Mouse (Mus musculus) heart, embryonic 10.5 days (tissue): ENCODE data around the gene Bcl9. TPM values are rescaled to one million over a fixed set of nuclear protein-coding genes. Genes with fewer than 3 reads are reported as not detected.

Experiments
- DNase-seq: peaks from one replicate; pipeline ENCODE4 v3.0.0-alpha.2; 2017; ENCODE audit warnings: low spot score
- H3K27ac ChIP-seq: fragments of 300-500 bp; sonication (generic); 2 replicates; pipeline ENCODE4 v1.5.1; 2016; ENCODE audit warnings: mild to moderate bottlenecking
- H3K27me3 ChIP-seq: fragments of 300-500 bp; sonication (generic); 2 replicates; pipeline ENCODE4 v1.6.1; 2016; ENCODE audit warnings: mild to moderate bottlenecking; ENCODE audit not compliant: poor library complexity, insufficient read depth, severe bottlenecking
- H3K36me3 ChIP-seq: fragments of 300-500 bp; sonication (generic); 2 replicates; pipeline ENCODE4 v1.6.1; 2016; ENCODE audit warnings: mild to moderate bottlenecking, moderate library complexity
- H3K4me1 ChIP-seq: fragments of 300-500 bp; sonication (generic); 2 replicates; pipeline ENCODE4 v1.6.1; 2016; ENCODE audit warnings: mild to moderate bottlenecking
- H3K4me3 ChIP-seq: fragments of 300-500 bp; sonication (generic); 2 replicates; pipeline ENCODE4 v1.5.1; 2016; ENCODE audit warnings: mild to moderate bottlenecking, moderate library complexity
- H3K9me3 ChIP-seq: fragments of 300-500 bp; sonication (generic); 2 replicates; pipeline ENCODE4 v1.6.1; 2016; ENCODE audit warnings: mild to moderate bottlenecking, moderate library complexity
- WGBS: fragments of 180-500 bp; shearing (Covaris S2); methylation state at CpG from one replicate; pipeline ENCODE4 v1.1.7; 2016; 5-methylcytosine and 5-hydroxymethylcytosine counted together
- polyA plus RNA-seq: library from polyadenylated mRNA; unstranded; fragments of >200 nt; fragmentation: Nextera tagmentation; extraction: Ambion mirVana; gene quantifications from 2 replicates; pipeline ENCODE4 v1.2.1, GENCODE M21; 2016

Gene Bcl9
- polyA plus RNA-seq, 1 experiment from 2014 or later: 45.9 TPM

DNA sequence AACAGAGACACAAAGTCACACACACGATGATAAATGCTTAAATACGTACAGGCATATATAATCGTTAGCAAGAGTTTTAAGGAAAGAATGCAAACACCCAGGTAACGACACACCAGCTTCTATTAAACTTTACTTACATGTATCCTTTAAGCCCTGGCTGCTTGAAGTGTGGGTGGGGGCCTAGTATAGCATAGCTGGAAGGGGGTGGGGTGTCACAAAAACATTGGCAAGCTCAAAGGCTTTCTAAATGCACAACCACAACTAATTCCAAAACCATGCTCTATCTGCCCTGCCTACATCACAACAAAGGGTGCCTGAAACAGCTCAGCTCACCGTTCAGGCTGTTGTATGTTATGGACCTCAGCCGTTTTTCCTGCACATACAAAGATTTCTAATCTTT, 57.9 kb downstream of the Bcl9 start:
- no peak for DNase-seq
- no peak overlapping the region for H3K27ac ChIP-seq
- no peak overlapping the region for H3K4me3 ChIP-seq
- no peaks in the 10 kb centered on the region for H3K36me3 ChIP-seq
- H3K4me1 ChIP-seq: peaks cover 36% of the 10 kb centered on the region
- 87% methylated on average over 6 of the region's 6 CpGs for WGBS
- no peaks in the 10 kb centered on the region for H3K9me3 ChIP-seq
- H3K27me3 ChIP-seq: no peaks in the 10 kb centered on the region

DNA sequence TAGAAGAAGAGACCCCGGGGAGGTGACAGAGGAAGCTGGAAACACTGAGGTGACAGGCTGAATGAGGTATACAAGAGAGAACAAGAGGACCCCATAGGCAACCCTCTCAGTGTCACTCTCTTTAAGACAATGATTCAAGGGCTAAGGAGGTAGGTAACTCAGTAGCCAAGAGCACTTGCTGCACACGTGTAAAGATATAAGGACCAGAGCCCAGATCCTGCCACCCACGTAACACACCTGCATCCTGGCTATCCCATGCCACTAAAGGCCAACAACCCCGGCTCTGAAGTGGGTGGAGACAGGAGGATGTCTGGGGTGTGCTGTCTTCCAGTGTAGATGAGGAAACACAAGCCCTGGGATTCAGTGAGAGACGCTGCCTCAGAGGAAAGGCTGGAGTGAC, 58.4 kb downstream of the Bcl9 start:
- Histone ChIP-seq H3K27ac (no peak overlapping the region), H3K36me3 (no peaks in the 10 kb centered on the region), H3K27me3 (no peaks in the 10 kb centered on the region), H3K4me3 (no peak overlapping the region), H3K4me1 (peaks cover 39% of the 10 kb centered on the region), H3K9me3 (no peaks in the 10 kb centered on the region)
- WGBS: 88% methylated on average over 5 of the region's 5 CpGs
- no peak for DNase-seq

DNA sequence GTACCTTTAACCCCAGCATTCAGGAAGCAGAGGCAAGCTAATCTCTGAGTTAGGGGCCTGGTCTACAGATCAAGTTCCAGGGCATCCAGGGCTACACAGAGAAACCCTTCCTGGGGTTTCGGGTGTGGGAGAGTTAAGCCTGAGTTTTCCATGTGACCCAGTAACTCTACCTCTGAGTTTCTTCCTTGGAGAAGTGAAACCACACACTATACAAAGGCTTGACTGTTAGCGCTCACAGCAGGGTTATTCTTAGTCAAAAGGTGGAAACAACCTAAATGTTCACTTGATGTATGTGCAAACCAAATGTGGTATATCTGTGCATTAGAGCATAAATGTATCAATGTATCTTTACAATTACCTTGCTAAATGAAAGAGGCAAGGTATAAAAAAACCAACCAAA, 59.2 kb downstream of the Bcl9 start:
- Histone ChIP-seq H3K27me3 (no peaks in the 10 kb centered on the region), H3K27ac (no peak overlapping the region), H3K4me1 (peaks cover 42% of the 10 kb centered on the region), H3K9me3 (no peaks in the 10 kb centered on the region), H3K4me3 (no peak overlapping the region), H3K36me3 (no peaks in the 10 kb centered on the region)
- DNase-seq: no peak
- 85% methylated on average over 2 of the region's 2 CpGs for WGBS

DNA sequence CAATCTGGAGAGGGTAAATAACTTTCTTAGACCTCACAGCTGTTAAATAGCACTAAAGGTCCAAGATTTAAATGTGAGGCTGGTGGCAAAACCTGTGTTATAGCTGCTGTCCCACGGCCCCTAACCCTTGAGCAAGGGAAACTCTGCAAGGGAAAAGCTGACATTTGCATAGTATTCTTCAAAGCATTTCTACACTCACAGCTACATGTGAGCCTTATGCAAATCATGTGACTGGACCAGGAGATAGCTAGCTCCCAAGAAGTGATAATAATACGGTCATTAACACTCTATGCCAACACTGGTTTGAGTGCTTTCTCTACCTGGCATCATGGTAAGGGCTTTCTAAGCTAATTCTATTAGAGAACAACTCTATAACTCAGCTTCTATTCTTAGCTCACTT, 60.3 kb downstream of the Bcl9 start:
- Histone ChIP-seq H3K4me1 (peaks cover 52% of the 10 kb centered on the region), H3K27ac (peak overlapping the region; percentile 52; the same call in 1 of the 2 replicates)
- whole genome bisulfite sequencing: 79% methylated on average over 2 of the region's 2 CpGs

DNA sequence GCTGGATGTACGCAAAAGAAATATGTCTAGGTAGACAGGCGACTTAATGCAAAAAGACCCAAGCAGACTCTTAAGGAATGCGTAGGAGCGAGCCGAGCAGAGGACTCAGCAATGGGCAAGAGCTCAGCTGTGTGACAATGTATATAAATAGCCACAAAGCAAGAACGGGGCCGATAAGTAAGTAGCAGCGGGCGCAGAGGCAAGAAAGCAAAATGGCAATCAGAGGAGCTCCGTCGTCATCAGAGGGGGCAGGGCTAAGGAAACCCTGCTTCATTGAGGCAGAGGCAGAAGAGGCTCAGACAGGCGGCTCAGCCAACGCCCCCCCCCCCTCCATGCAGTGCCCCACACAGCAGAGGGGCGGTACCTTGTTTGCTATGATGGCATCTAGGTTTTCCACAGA, 62.9 kb downstream of the Bcl9 start:
- no peak for DNase-seq
- WGBS: 51% methylated on average over 14 of the region's 14 CpGs
- peaks cover 5% of the 10 kb centered on the region; the same call in 1 of the 2 replicates for H3K36me3 ChIP-seq
- H3K27me3 ChIP-seq: no peaks in the 10 kb centered on the region
- H3K27ac ChIP-seq: peak overlapping the region; percentile 86
- peak overlapping the region; percentile 37 for H3K4me3 ChIP-seq
- no peaks in the 10 kb centered on the region for H3K9me3 ChIP-seq
- peaks cover 58% of the 10 kb centered on the region for H3K4me1 ChIP-seq

More for the DNA sequence above, 60.3 kb downstream of the Bcl9 start:
- H3K4me3 ChIP-seq: no peak overlapping the region
- no peak for DNase-seq
- H3K36me3 ChIP-seq: no peaks in the 10 kb centered on the region
- no peaks in the 10 kb centered on the region for H3K9me3 ChIP-seq
- no peaks in the 10 kb centered on the region for H3K27me3 ChIP-seq

DNA sequence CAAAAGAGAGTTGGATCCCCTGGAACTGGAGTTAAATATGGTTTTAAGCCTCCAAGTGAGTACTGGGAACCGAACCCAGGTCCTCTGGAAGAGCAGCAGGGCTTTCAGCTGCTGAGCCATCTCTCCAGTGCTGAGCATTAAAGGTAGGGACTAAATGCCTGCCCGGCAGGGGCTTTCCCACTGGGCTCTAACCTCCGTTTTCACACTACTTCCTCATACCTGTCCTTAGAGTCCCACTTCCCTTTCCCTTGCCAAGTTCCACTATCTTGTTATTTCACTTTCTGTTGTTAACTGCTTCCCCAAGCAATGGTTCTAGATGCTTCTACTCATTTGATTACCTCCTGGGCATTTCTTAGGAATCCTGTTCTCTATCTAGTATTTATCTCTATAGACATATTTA, 65.4 kb downstream of the Bcl9 start:
- H3K9me3 ChIP-seq: no peaks in the 10 kb centered on the region
- DNase-seq: no peak
- no peaks in the 10 kb centered on the region for H3K27me3 ChIP-seq
- H3K4me3 ChIP-seq: no peak overlapping the region
- 82% methylated on average over 3 of the region's 3 CpGs for WGBS
- H3K27ac ChIP-seq: 0 out of 2 replicates have a peak overlapping the region, but pooled peaks have one; percentile 10
- peaks cover 5% of the 10 kb centered on the region; the same call in 1 of the 2 replicates for H3K36me3 ChIP-seq
- H3K4me1 ChIP-seq: peaks cover 57% of the 10 kb centered on the region

DNA sequence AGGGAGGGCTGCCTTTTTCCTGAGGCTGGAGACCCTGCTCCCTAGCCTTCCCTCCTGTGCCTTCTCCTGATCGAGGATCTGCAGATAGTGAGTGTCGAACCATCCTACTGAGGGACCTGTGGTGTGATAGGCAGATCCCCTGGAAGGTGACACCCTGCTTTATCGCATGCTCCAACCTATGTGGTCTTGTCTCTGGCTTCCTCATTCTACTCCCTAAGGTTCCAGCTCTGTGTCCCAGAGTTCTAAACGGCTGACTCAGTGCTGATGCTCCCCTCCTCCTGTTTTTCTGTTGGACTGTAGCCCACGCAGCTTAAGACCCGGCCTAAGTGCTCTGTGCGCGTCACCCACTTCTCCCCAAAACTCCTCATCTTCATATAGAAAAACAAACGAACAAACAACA, 65.9 kb downstream of the Bcl9 start:
- Histone ChIP-seq H3K4me1 (peaks cover 59% of the 10 kb centered on the region), H3K4me3 (no peak overlapping the region), H3K27me3 (no peaks in the 10 kb centered on the region), H3K9me3 (no peaks in the 10 kb centered on the region), H3K27ac (0 out of 2 replicates have a peak overlapping the region, but pooled peaks have one; percentile 10), H3K36me3 (peaks cover 5% of the 10 kb centered on the region; the same call in 1 of the 2 replicates)
- WGBS: 74% methylated on average over 9 of the region's 9 CpGs
- no peak for DNase-seq

DNA sequence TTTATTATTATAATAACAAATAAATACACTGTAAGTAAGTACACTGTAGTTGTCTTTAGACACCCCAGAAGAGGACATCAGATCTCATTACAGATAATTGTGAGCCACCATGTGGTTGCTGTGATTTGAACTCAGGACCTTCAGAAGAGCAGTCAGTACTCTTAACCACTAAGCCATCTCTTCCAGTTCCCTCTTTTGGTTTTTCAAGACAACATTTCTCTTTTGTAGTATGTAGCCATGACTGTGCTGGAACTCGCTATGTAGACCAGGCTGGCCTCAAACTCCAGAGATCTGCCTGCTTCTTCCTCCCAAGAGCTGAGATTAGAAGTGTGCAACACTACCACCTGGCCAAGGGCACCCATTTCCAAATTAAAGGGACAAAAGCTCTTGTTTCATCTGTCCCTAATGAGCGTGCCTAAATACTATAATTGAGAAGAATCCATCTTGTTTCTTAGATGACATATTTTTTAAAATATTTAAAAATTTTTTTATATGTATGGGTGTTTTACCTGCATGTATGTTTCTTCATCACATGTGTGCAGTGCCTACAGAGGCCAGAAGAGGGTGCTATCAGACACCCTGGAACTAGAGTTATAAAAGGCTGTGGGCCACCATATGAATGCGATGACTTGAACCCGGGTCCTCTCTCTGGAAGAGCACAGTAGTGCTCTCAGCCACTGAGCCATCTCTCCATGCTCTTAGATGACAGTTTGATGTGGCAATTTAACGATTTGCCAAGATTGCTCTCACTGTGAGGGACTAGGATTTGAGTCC, 66.9 kb downstream of the Bcl9 start:
- Histone ChIP-seq H3K9me3 (no peaks in the 10 kb centered on the region), H3K4me3 (no peak overlapping the region), H3K27ac (no peak overlapping the region), H3K36me3 (peaks cover 5% of the 10 kb centered on the region; the same call in 1 of the 2 replicates), H3K4me1 (peaks cover 59% of the 10 kb centered on the region), H3K27me3 (no peaks in the 10 kb centered on the region)
- WGBS: 91% methylated on average over 5 of the region's 5 CpGs
- DNase-seq: no peak

DNA sequence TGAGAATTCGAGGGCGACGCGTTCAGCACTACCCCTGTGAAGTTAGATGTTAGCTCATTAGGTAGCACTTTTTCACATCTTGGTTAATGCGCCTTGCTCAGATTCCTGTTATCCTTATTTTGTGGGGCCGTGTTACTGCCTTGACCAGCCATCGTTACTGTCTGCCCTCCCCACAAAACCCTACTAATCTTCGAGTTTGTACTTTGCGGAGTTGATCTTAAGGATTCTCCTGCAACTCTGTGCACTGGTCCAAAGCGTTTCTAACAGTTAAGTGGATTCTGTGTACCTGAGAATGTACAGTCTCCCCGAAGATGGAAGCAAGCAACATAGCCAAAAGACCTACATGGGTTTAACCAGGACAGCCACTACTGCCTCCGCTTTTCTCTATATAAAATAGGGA, 69.3 kb downstream of the Bcl9 start:
- H3K4me1 ChIP-seq: peaks cover 58% of the 10 kb centered on the region
- H3K27ac ChIP-seq: peak overlapping the region; percentile 95
- peak overlapping the region; percentile 88 for H3K4me3 ChIP-seq
- H3K36me3 ChIP-seq: peaks cover 9% of the 10 kb centered on the region; the same call in 1 of the 2 replicates
- 14% methylated on average over 12 of the region's 12 CpGs for WGBS
- DNase-seq: no peak
- no peaks in the 10 kb centered on the region for H3K9me3 ChIP-seq
- H3K27me3 ChIP-seq: no peaks in the 10 kb centered on the region

DNA sequence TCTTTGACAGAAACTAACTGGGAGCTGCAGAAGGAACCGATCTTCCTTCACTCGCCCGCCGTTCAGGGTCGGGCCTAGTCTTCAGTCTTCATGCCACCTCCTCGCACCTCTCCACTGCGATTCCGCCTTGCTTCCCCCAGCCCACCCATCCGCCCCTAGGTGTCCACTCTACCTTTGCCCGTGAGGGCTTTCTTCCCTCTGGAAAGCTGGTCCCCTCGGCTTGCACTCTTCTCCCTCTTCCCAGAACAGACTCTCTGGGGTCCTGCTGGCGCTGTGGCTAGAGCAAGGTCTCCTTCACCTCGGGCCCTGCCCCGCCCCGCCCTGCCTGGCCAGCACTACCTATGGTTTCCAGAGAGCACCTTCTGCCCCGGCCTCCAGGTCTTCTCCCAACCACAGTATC, 69.7 kb downstream of the Bcl9 start:
- H3K27ac ChIP-seq: peak overlapping the region; percentile 95
- no peaks in the 10 kb centered on the region for H3K9me3 ChIP-seq
- H3K4me3 ChIP-seq: peak overlapping the region; percentile 88
- H3K36me3 ChIP-seq: peaks cover 14% of the 10 kb centered on the region; the same call in 1 of the 2 replicates
- peaks cover 54% of the 10 kb centered on the region for H3K4me1 ChIP-seq
- under 1% methylated on average over 16 of the region's 16 CpGs for WGBS
- peak; percentile 83 for DNase-seq
- no peaks in the 10 kb centered on the region for H3K27me3 ChIP-seq

DNA sequence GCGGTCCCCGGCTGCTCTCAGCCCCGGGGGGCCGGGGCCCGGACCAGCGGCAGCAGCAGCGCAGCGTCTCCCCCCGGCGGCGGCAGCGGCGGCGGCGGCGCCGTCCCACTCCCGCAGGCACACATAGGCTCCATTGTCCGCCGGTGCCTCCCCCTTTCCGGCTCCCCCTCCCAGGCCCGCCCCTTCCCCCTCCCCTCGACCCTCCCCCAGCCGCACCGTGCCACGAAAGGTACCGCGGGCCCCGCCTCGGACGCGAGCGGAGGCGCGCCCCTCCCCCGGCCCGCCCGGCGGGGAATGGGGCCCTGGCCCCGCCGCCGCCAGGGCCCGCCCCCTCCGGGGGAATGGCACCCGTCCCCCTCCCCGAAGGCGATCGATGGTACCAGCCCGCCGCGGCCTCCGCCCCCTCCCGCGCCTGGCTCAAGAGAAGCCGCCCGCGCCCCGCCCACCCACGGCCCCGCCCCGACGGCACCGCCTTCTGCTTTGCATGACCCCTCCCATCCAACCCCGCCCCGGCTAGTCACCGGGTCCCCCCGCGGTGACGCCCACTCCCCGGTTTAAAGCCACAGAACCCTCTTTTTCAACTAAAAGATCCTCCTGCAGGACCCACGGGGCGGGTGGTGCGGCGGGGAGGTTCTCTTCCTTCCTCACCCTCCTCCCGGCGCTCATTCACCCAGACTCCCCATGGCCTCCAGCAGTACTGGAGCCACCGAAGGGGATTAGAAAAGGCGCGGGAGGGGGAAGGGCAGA, 70.3 kb downstream of the Bcl9 start:
- peak; percentile 99 for DNase-seq
- Histone ChIP-seq H3K27ac (peak overlapping the region; percentile 95), H3K36me3 (peaks cover 19% of the 10 kb centered on the region; the same call in 1 of the 2 replicates), H3K4me3 (peak overlapping the region; percentile 88), H3K27me3 (no peaks in the 10 kb centered on the region), H3K4me1 (peaks cover 49% of the 10 kb centered on the region), H3K9me3 (no peaks in the 10 kb centered on the region)
- 3% methylated on average over 22 of the region's 79 CpGs for WGBS

DNA sequence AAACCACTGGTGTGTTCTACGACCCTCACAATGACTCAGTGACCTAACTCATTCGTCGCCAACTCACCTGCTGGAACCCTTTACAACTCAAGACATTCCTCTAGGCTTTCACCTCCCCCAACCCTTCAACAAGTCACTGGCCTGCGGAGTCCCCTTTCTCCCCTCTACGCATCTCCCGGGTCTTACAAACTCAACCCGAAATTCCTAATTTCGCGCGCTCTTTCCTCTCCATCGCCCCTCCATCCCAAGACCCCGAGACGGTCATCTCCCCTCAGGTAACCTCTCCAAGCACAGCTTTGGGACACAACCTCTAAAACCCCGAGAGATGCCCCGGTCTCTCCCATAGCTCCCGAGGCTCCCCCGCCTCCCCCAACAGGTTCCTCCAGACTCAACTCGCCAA, 71.0 kb downstream of the Bcl9 start:
- H3K27ac ChIP-seq: peak overlapping the region; percentile 95
- H3K4me3 ChIP-seq: peak overlapping the region; percentile 88
- DNase-seq: no peak
- H3K27me3 ChIP-seq: no peaks in the 10 kb centered on the region
- no peaks in the 10 kb centered on the region for H3K9me3 ChIP-seq
- H3K36me3 ChIP-seq: peaks cover 26% of the 10 kb centered on the region; the same call in 1 of the 2 replicates
- WGBS: under 1% methylated on average over 18 of the region's 18 CpGs
- peaks cover 42% of the 10 kb centered on the region for H3K4me1 ChIP-seq

DNA sequence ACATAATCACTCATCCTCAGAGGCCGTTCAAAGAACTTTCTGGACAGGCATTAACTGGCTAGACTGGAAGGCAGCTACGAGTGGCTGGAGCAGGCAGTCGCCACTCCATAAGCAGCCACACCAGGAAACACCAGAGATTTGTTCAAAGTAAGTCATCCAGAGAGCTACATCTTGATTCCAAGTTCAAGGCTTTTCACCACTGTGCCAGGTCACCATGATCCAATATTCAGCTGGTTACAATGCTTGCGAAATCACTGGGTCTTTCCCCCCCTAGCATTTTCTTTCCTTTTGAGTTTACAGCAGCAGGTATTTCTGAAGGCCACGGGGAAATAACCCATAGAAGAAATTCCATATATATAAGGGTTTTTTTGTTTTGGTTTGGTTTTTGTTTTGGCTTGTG, 72.5 kb downstream of the Bcl9 start:
- Histone ChIP-seq H3K27ac (0 out of 2 replicates have a peak overlapping the region, but pooled peaks have one; percentile 22), H3K36me3 (peaks cover 36% of the 10 kb centered on the region), H3K4me1 (peaks cover 39% of the 10 kb centered on the region), H3K27me3 (no peaks in the 10 kb centered on the region), H3K4me3 (peak overlapping the region; percentile 88; the same call in 1 of the 2 replicates), H3K9me3 (no peaks in the 10 kb centered on the region)
- 78% methylated on average over 5 of the region's 5 CpGs for WGBS
- no peak for DNase-seq
